Mouse (Mus musculus): ENCODE measurements around the gene Aurkaip1. TPM values are rescaled to one million over a fixed set of nuclear protein-coding genes. Genes with fewer than 3 reads are reported as not detected.
"Not testable (repeated sequence)": the region's sequence is repeated elsewhere in the genome, so short reads cannot be mapped to it uniquely, and the experiment has no call there.

The Aurkaip1 gene
- 186 and 204 TPM in 2 replicates for polyA plus RNA-seq (2016; fragmentation: Nextera tagmentation; extraction: Ambion mirVana)

DNA sequence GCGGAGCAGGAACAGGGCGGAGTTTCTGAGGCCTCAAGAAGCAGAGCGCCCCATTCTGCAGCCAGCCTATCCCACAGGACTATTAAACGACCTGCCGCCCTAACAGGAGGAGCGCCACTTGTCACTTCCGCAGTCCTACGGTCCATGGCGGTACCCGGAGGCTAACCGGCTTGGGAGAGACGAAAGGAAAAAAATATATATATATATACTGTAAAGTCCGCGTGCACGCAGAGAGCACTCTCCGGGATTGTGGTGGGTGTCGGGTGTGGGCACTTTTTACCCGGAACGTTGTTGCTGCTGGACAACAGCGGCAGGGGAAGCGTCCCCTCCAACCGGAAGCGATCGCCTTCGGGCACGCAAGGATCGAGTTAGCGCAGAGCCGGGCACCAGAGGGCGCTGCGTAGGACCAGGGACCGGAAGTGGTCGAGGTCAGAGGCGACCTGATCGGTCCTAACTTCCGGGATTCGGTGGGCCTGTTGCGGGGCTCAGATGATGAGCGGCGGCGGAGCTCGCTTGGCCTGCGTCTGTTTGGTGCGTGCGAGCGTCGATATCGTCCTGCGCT lies at the start of gene Aurkaip1:
Gene Aurkaip1 (plus strand): TSS at position 68 of the 562 bp plus-strand sequence.
- 0% methylated on average over 49 of the region's 49 CpGs for WGBS
- Histone ChIP-seq H3K36me3 (peaks cover 46% of the 10 kb centered on the region), H3K9me3 (replicated peaks) (no peaks in the 10 kb centered on the region), H3K27ac (peak within 1 kb of the TSS; percentile 85), H3K4me3 (peak within 1 kb of the TSS; percentile 81), H3K4me1 (peaks cover 28% of the 10 kb centered on the region), H3K27me3 (ENCODE audit: low read depth, poor library complexity, severe bottlenecking) (no peaks in the 10 kb centered on the region)
- peak; percentile 98 for DNase-seq (ENCODE audit: low spot score)

- DNase-seq (ENCODE audit: low spot score) = no peak
- peak overlapping the region; percentile 94 for H3K27ac ChIP-seq
- peaks cover 27% of the 10 kb centered on the region for H3K4me1 ChIP-seq
- H3K27me3 ChIP-seq (ENCODE audit: low read depth, poor library complexity, severe bottlenecking) = 0 out of 2 replicates have a peak, but pooled peaks cover 9% of the 10 kb centered on the region
- WGBS = 54% methylated on average over 16 of the region's 16 CpGs
- H3K4me3 ChIP-seq = peak overlapping the region; percentile 76
- no peaks in the 10 kb centered on the region for H3K9me3 ChIP-seq (replicated peaks)
- H3K36me3 ChIP-seq = no peaks in the 10 kb centered on the region
These were observed 47.5 kb upstream of the Aurkaip1 start for GRCm38 (mm10) chr4:155783486-155784080.

DNA sequence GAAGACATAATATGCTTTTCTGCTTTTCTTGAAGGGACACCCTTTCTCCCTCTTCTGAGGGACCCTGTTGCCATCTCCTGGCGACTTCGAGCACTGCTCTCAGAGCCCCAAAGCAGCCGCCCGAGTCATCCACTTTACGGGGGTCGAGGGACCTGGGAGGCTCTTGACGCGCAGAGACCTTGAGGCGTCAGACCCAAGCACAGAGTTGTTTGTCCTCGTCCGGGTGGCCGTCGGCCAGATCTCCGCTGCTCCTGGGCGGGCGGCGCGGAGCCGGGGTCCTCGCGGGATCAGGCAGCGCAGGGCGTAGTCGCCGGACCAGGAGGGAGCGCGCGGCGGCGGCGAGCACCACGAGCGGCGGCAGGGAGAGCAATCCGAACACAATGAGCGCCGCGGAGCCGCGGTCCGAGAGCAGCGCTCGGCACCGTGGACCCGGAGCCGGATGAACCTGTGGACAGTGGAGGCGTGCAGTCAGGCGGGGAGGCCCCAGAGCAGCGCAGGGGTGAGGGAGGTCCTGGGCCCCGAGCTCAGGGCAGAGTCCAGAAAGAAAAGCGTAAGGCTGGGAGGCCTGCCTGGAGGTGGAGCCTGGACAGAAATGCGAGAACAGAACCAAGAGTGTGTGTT lies 46.9 kb upstream of the Aurkaip1 start:
- H3K4me3 ChIP-seq = peak overlapping the region; percentile 76
- no peaks in the 10 kb centered on the region for H3K9me3 ChIP-seq (replicated peaks)
- H3K36me3 ChIP-seq = no peaks in the 10 kb centered on the region
- 0 out of 2 replicates have a peak, but pooled peaks cover 9% of the 10 kb centered on the region for H3K27me3 ChIP-seq (ENCODE audit: low read depth, poor library complexity, severe bottlenecking)
- WGBS = under 1% methylated on average over 52 of the region's 52 CpGs
- H3K27ac ChIP-seq = peak overlapping the region; percentile 94
- peaks cover 27% of the 10 kb centered on the region for H3K4me1 ChIP-seq
- DNase-seq (ENCODE audit: low spot score) = peak; percentile 82

DNA sequence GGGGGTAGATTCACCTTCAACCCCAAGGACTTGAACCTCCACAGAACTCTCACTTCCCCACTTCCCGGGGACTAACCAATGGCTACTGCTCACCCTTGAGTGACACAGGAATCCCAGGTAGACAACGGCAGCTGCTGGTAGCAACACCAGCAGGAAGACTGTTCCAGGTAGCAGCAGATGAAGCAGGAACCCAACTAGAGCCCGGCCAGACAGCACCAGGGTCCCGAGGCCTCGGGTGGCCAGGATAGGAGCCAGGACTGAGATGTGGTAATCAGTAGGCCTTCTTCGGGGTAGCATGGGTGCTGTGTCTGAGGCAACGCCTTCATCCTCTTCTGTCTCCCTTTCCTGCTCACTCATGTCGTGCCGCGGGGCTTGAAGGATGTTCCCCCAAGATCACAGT lies 45.8 kb upstream of the Aurkaip1 start:
- 84% methylated on average over 10 of the region's 10 CpGs for WGBS
- no peak for DNase-seq (ENCODE audit: low spot score)
- Histone ChIP-seq H3K4me1 (peaks cover 27% of the 10 kb centered on the region), H3K4me3 (0 out of 2 replicates have a peak overlapping the region, but pooled peaks have one; percentile 76), H3K27me3 (ENCODE audit: low read depth, poor library complexity, severe bottlenecking) (0 out of 2 replicates have a peak, but pooled peaks cover 9% of the 10 kb centered on the region), H3K27ac (peak overlapping the region; percentile 26; the same call in 1 of the 2 replicates), H3K36me3 (no peaks in the 10 kb centered on the region), H3K9me3 (replicated peaks) (no peaks in the 10 kb centered on the region)

DNA sequence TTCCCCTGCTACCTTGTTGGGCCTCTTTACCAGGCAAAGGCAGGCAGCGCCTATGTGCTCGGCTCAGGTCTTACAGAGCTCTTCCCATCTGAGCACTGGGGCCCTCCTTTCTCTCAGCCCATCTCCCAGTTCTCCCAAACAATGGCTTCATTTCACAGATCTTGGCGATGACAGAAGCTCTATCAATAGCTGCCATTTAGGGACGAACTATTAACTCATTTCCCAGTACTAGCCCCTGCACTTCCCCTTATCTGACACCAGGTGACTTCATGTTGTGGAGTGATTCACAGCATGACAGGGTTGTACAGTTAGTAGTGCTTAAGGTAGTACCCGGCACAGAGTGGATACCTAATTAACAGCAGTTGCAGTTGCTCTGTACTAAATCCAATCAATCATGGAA lies 45.3 kb upstream of the Aurkaip1 start, which contains the start of gene Tmem88b:
Gene Tmem88b (minus strand): TSS at position 56 of the 400 bp plus-strand sequence.
- DNase-seq (ENCODE audit: low spot score) = no peak
- Histone ChIP-seq H3K4me1 (peaks cover 25% of the 10 kb centered on the region), H3K27me3 (ENCODE audit: low read depth, poor library complexity, severe bottlenecking) (0 out of 2 replicates have a peak, but pooled peaks cover 9% of the 10 kb centered on the region), H3K9me3 (replicated peaks) (no peaks in the 10 kb centered on the region), H3K4me3 (peak within 1 kb of the TSS; percentile 76), H3K36me3 (no peaks in the 10 kb centered on the region), H3K27ac (peak within 1 kb of the TSS; percentile 94)
- WGBS = 79% methylated on average over 5 of the region's 5 CpGs

DNA sequence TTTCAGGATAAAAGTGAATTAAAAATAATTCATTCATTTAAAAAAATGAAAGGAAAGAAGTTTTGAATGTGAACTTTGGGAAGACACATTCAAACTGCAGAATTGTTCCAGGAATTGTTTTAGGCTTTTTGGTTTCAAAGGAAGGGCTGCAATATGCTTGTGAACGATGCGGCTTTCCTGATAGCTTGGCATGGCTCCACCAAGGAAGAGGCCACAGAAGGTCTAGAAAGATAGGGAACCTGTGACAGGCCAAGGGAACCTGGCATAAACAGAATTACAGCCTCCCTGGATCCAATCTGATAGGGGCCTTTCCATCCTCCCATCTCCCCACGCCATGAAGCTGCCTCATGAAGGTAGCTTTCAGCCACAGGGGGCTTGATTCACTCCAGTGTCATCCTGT lies 42.8 kb upstream of the Aurkaip1 start:
- WGBS = 83% methylated on average over 3 of the region's 3 CpGs
- Histone ChIP-seq H3K27ac (no peak overlapping the region), H3K36me3 (no peaks in the 10 kb centered on the region), H3K27me3 (ENCODE audit: low read depth, poor library complexity, severe bottlenecking) (peaks cover 24% of the 10 kb centered on the region), H3K4me3 (no peak overlapping the region), H3K4me1 (peaks cover 26% of the 10 kb centered on the region), H3K9me3 (replicated peaks) (no peaks in the 10 kb centered on the region)
- DNase-seq (ENCODE audit: low spot score) = no peak

DNA sequence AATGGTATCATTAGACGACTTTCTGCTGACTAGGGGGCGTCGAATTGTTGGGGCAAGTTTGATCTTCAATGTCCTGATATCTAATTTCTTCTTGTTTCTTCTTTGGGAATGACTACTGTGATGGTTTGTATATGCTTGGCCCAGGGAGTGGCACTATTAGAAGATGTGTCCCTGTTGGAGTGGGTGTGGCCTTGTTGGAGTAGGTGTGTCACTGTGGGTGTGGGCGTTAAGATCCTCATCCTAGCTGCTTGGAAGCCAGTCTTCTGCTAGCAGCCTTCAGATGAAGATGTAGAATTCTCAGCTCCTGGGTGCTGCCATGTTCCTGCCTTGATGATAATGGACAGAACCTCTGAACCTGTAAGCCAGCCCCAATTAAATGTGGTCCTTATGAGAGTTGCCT lies 42.2 kb upstream of the Aurkaip1 start:
- not testable (repeated sequence) for H3K9me3 ChIP-seq (replicated peaks); DNase-seq (ENCODE audit: low spot score); H3K27ac ChIP-seq; H3K36me3 ChIP-seq; H3K4me3 ChIP-seq
- Histone ChIP-seq H3K4me1 (peaks cover 21% of the 10 kb centered on the region), H3K27me3 (ENCODE audit: low read depth, poor library complexity, severe bottlenecking) (peaks cover 24% of the 10 kb centered on the region)
- WGBS = 82% methylated on average over 4 of the region's 4 CpGs

DNA sequence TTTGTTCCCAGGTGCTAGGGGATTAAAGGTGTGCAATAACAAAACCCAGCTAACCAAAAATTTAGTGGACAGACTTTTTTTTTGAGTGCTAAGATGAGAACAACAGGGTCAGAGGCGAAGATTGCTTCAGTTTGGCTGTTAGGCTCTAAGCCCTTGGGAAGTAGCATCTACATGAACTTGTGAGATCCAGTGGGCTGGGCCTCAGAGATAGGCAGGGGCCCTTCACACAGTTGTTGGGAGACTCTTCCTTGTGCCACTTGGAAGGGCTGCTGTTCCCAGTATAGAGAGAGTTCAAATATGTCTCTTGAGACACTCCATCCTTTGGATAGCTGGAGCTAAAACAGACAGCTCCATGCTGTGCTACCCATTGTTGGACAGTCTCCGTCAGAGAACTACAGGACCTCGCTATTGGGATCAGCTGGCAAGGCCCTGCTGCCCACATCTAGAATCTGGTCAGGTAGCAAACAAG lies 41.0 kb upstream of the Aurkaip1 start, which contains the start of gene Ankrd65:
Gene Ankrd65 (plus strand): TSS at position 419 of the 469 bp plus-strand sequence.
- no peaks in the 10 kb centered on the region for H3K36me3 ChIP-seq
- WGBS = 88% methylated on average over 3 of the region's 3 CpGs
- no peak within 1 kb of the TSS for H3K4me3 ChIP-seq
- no peak within 1 kb of the TSS for H3K27ac ChIP-seq
- peaks cover 24% of the 10 kb centered on the region for H3K27me3 ChIP-seq (ENCODE audit: low read depth, poor library complexity, severe bottlenecking)
- H3K4me1 ChIP-seq = peaks cover 9% of the 10 kb centered on the region; the same call in 1 of the 2 replicates
- DNase-seq (ENCODE audit: low spot score) = no peak
- no peaks in the 10 kb centered on the region for H3K9me3 ChIP-seq (replicated peaks)

DNA sequence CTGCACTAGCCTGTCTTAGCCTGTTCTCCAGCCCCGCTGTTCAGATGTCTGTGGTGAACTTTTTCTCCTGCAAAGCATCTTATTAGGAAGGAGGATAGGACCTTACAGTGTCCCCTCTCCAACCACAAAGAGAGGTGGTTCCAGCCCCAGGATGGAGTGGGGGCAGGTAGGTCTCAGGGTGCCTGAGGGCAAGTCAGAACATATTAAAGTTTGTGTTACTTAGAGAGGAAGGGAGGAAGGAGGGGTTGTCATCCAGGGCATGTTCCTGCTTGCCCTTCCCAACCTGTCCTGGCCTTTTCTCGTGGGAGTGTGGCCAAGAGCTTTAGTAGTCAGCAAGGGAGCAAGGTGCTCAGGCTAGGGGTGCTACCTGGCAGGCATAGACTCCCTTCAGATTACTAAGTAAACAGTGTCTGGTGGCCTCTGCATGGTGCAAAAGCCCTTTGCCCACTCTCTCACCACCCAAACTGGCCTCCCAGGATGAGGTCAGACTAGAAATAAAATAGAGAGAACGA lies 40.4 kb upstream of the Aurkaip1 start:
- Histone ChIP-seq H3K9me3 (replicated peaks) (no peaks in the 10 kb centered on the region), H3K36me3 (no peaks in the 10 kb centered on the region), H3K4me3 (no peak overlapping the region), H3K27ac (no peak overlapping the region), H3K4me1 (0 out of 2 replicates have a peak, but pooled peaks cover 4% of the 10 kb centered on the region), H3K27me3 (ENCODE audit: low read depth, poor library complexity, severe bottlenecking) (peaks cover 19% of the 10 kb centered on the region)
- no peak for DNase-seq (ENCODE audit: low spot score)
- WGBS = 65% methylated on average over 3 of the region's 3 CpGs

DNA sequence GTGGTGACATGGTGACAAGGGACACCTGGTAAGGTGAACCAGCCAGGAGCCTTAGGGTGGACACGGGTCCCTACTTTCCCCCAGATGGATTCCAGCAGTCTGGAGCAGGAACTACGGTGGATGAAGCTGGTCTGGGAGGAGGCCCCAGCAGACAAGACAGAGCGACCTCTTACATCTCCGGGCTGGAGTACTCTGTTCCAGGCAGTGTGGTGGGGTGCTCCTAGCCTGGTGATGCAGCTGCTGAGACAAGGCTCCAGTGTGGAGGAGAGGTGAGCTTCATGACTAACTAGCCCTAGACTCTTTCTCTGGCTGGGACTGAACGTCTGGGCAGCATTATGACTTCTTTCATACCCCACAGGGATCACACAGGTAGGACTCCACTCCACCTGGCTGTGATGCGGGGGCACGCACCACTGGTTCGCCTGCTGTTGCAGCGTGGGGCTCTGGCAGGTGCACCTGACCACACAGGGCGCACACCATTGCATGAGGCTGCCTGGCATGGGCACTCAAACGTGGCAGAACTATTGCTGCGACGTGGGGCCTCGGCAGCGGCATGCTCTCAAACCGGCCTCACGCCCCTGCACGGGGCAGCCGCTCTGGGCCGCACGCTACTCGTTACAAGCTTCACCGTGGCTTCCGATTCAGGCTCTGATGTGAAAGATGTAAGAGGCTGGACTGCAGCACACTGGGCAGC lies 39.7 kb upstream of the Aurkaip1 start:
- no peaks in the 10 kb centered on the region for H3K9me3 ChIP-seq (replicated peaks)

GRCm38 (mm10) chr4:155793730-155794129 lies 37.3 kb upstream of the Aurkaip1 start:
- WGBS = 85% methylated on average over 2 of the region's 2 CpGs
- 0 out of 2 replicates have a peak, but pooled peaks cover 3% of the 10 kb centered on the region for H3K4me1 ChIP-seq
- no peak for DNase-seq (ENCODE audit: low spot score)

More for the DNA sequence above, 39.7 kb upstream of the Aurkaip1 start:
- Histone ChIP-seq H3K4me3 (no peak overlapping the region), H3K36me3 (no peaks in the 10 kb centered on the region), H3K27ac (no peak overlapping the region), H3K4me1 (0 out of 2 replicates have a peak, but pooled peaks cover 3% of the 10 kb centered on the region), H3K27me3 (ENCODE audit: low read depth, poor library complexity, severe bottlenecking) (peaks cover 15% of the 10 kb centered on the region)
- whole genome bisulfite sequencing = 75% methylated on average over 24 of the region's 24 CpGs
- no peak for DNase-seq (ENCODE audit: low spot score)

GRCm38 (mm10) chr4:155802075-155802474 lies 29.0 kb upstream of the Aurkaip1 start:
- Histone ChIP-seq H3K9me3 (replicated peaks) (no peaks in the 10 kb centered on the region), H3K27me3 (ENCODE audit: low read depth, poor library complexity, severe bottlenecking) (no peaks in the 10 kb centered on the region), H3K36me3 (peaks cover 25% of the 10 kb centered on the region), H3K27ac (no peak overlapping the region), H3K4me1 (peaks cover 19% of the 10 kb centered on the region), H3K4me3 (no peak overlapping the region)
- no peak for DNase-seq (ENCODE audit: low spot score)
- 95% methylated on average over 1 of the region's 1 CpGs for WGBS

More at GRCm38 (mm10) chr4:155793730-155794129, 37.3 kb upstream of the Aurkaip1 start:
- Histone ChIP-seq H3K36me3 (no peaks in the 10 kb centered on the region), H3K9me3 (replicated peaks) (no peaks in the 10 kb centered on the region), H3K27me3 (ENCODE audit: low read depth, poor library complexity, severe bottlenecking) (peaks cover 15% of the 10 kb centered on the region), H3K27ac (no peak overlapping the region), H3K4me3 (no peak overlapping the region)

Measured in limb, embryonic 10.5 days (tissue).